Mouse (Mus musculus): ENCODE measurements at regions not wholly inside any gene's neighbourhood (a gene's known extent, or its start where the extent isn't known, plus 50 kb on each side); places are given as distances from the start of the nearest gene placed in this dataset.

DNA sequence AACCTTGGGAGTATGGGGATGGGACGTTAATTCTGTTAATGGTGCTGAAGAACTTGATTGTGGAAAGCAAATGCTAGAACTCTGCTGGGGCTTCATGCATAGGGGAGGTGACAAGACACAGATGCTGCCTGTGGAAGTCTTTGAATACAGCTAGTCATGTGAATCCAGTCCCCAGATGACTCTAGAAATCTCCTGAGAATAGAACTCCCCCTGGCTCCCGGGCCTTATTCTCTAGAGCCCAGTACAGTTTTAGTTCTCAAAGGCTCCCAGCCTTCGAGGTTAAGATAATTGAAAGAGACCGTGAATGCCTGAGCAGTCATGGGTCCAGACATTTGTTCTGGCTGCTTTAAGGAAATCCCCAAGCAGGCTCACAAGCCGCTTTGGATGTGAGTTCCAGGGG lies 499.9 kb upstream of the Vstm2b start:
- no peak for DNase-seq (ENCODE audit: low spot score in 2 of 2)

DNA sequence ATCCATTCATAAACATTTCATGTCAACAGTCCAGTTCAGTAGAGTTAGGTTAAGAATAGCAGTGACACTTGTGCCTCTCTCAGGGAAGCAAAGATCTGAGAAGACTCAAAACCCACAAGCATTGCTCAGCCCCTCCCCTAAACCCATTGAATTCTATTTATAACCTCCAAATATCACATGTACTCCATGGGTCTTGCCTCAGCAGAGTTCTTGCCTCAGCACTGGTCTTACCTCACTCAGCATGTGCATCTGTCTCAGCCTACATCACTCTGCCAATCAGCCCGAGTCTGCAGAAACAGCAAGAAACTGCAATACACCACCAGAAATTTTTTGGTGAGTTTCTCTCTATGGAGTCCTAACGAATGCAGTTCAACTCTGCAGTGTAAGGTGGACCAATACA lies 478.8 kb upstream of the Vstm2b start:
- no peak for DNase-seq (ENCODE audit: low spot score in 2 of 2)

DNA sequence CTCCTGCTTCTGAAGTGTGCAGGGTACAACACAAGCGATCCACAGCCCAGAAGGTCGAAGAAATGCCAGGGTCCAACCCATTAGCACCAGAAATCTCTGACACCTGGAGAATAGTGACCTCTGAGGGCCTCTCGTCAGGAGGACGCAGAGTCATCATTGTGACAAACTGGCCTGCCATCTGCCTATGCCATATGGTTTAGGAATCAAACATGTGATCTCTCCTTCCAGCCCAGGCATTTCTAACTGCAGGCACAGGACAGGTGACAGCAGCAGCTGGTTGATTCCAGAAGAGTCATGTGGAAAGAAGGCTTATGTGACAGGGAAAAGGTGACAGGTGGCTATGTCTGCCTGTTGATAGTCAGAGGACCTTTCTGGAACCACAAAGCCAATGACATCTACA lies 476.0 kb upstream of the Vstm2b start:
- no peak for DNase-seq (ENCODE audit: low spot score in 2 of 2)

DNA sequence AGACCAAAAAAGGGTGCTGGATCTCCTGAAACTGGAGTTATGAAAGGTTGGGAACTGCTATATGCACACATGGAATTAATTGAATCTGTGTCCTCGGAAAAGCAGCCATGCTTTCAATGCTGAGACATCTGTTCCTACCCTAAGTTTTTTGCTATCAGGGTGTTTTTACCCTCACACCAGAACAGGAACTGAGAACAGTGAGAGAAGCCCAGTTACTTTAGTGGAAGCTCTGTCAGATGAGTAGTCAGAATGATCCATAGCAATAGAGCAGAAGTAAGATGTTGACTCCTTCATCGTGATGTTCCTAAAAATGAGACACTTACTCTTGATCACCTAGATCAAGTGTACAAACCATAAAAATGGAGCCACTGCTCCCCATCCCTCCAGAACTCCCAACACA lies 468.7 kb upstream of the Vstm2b start:
- no peak for DNase-seq (ENCODE audit: low spot score in 2 of 2)

DNA sequence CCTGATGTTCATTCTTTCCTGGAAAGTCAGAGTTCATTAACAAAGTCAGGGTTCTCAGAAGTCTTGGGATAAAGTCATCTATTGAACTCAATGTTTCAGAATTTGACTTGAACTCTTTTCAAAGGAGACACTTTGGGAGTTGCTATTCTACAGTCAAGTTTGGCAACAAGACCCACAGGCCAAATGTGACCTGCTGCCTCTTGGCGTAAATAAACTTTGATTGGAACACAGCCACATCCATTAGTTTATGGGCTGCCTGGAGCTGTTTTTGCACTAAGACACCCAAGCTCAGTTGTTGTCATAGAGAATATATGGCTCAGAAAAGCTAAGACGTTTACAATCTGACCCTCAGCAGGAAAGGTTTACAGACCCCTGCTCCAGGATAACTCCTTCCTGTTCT lies 464.2 kb upstream of the Vstm2b start:
- no peak for DNase-seq (ENCODE audit: low spot score in 2 of 2)

DNA sequence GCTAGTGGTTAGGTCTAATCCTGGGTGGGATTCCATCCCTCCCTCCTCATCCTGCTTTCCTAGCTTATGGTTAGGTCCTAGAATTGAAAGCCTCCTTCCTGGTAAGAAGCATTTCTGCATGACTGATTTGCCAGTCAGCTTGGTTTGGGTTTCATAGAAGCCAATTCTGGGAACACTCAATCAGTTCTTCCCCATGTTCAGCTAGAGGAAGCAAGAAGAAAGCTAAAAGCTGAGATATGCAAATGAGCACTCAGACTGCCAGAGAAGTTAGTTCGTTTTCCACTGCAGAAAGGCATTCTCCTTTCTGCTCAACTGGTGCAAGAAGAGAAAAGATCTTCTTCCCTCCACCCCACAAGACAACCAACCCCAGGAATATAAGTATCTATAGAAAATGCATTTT lies 457.0 kb upstream of the Vstm2b start:
- DNase-seq (ENCODE audit: low spot score in 2 of 2), result no peak

DNA sequence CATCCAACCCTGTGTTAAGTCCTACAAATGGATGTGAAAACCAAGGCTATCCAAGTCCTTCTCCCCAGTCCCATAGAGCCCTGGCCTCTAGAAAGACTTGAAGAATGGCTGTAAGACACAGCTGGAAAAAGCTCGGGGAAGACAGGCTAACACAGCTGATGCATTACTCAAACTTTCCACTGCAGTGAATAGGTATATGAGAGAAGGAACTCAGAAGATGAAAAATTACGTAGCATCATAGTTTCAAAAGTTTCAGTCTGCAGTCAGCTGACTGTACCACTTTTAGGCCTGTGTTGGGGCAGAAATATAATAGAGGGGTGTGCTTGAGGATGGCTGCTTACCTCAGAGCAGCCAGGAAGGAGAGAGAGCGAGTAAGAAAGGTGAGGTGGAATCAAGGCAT lies 456.3 kb upstream of the Vstm2b start:
- no peak for DNase-seq (ENCODE audit: low spot score in 2 of 2)

DNA sequence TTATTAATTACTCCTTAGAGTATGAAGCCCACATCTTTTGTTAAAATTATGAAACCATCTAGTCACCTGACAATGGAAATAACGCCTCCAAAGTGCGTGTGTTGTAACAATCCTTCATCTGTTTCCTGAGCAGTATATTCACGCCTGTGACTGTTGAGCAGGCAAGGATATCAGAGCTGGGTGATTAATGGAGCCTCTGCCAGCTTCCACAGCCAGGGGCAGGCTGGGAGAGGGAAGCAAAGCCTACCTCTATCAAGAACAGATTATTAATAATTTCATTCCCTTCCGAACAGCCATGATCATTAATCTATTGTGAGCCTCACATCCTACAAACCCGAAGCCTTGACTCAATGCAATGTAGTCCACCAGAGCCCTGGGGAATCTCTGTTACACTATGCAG lies 431.7 kb upstream of the Vstm2b start:
- no peak for DNase-seq (ENCODE audit: low spot score in 2 of 2)

DNA sequence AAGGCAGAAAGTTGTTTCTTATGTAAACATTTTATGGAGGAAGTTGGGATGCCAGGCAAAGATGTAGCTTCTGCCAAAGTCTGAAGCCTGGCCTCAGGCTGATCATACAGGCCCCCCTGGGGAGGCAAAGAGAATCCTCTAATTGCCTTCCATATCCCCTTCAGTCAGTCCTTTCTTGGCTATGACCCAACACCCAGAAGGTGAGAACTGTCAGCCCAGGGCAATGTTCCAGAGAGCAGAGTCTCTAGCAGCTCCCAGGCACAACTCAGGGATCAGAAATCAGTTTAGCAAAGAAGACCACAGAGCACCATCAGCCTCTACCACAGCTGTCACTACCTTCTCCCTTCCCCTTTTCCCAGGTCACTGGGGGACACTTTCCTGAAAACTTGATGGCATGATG lies 410.9 kb upstream of the Vstm2b start:
- DNase-seq (ENCODE audit: low spot score in 2 of 2), result no peak

DNA sequence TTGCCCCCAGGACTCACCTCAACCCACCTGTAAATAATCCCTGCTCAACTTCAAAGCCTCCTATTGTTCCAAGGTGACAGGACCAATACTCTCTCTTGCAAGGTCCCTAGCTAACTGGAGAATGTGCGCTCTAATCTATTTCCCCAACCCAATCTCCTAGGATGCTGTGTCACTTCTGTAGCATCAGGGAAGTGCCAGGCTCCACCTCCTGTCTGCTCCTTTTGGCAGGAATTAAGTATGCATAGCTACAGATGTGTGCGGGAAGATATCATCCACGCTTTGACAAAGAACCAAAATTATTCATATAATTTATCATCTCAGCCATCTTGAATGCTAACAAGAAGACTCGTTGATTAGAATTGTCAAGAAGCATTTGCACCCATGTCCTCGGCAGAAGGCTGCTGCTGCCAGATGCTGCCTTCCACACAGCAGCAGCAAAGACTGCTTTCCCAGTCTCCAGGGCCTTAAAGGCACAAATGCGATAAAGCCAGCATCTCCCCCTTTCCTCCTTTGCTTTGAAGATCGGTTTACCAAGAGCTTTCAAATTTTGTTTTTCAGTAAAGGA lies 375.3 kb upstream of the Vstm2b start:
- DNase-seq (ENCODE audit: low spot score in 2 of 2), result no peak

DNA sequence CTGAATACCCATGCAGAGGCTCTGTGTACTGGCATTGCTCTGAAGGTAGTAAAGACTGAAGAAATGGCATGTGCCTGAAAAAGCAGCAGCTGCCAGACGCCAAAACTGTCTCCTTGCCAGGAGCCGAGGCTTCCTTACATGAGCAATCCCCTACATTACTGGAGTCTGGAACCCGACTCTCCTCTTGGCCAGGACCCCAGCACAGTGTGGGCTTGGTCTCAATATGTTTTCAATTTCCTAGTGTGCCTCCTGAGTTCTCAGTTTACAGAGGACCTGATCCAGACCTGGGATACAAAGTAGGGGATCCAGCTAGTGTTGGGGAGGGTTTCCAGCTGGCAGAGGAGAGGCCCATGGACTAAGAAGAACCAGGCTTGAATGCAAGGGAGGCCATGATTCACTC lies 361.5 kb upstream of the Vstm2b start:
- peak in 1 of 2 experiments; percentile 34 for DNase-seq (ENCODE audit: low spot score in 2 of 2)

DNA sequence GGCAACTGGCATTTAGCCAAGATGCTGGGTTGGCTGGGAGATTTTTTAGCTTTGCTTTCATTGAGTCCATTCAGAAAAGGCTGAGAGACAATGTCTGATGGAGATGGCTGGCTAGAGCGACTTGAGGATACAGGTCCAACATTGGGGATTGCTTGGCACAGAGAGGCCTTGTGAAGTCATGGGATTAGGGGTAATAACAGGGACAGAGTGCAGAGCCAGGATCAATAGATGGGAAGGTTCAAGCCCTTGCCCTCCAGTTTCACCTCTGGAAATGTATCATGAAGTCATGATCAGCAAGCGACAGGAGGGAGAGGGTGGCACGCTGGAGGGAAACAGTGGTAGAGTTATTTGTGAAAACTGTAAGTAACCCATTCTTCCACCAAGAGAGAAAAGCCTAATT lies 360.5 kb upstream of the Vstm2b start:
- no peak for DNase-seq (ENCODE audit: low spot score in 2 of 2)

DNA sequence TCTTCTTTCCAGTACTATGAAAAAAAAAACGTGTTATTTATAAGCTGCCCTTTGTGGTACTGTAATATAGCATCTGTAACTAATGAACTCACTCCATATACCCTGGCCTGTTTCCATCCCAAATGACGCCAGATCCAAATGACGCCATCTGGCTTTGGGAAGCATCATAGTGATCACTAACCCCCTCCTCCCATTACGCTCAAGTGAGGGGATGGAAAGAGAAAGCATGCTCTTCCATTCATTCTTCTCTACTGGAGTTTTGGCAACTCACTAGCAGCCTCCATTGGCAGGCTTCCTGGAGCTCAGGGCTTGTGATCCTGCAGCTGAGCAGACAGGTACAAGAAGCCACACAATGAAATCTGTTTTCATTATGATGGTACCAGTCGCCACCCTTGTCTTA lies 358.3 kb upstream of the Vstm2b start:
- DNase-seq (ENCODE audit: low spot score in 2 of 2), result peak in 1 of 2 experiments; percentile 7

DNA sequence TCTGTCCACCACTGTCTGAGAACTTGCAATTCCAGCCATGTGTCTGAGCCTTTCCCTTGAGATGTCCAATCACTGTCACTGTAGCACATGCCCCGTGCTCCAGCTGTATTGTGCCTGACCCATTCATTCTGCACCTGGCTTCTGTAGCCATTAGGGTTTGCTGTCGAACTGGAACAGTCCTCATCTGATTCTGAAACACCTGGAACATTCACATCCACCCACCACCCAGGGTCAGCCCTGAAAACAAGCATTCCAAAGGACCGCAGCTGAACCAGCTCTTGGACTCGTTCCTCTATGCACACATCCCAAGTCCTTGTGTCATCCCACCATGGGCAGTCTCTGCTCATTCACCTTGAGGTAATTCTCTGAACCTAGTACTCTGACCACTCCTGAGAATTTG lies 356.8 kb upstream of the Vstm2b start:
- no peak for DNase-seq (ENCODE audit: low spot score in 2 of 2)

DNA sequence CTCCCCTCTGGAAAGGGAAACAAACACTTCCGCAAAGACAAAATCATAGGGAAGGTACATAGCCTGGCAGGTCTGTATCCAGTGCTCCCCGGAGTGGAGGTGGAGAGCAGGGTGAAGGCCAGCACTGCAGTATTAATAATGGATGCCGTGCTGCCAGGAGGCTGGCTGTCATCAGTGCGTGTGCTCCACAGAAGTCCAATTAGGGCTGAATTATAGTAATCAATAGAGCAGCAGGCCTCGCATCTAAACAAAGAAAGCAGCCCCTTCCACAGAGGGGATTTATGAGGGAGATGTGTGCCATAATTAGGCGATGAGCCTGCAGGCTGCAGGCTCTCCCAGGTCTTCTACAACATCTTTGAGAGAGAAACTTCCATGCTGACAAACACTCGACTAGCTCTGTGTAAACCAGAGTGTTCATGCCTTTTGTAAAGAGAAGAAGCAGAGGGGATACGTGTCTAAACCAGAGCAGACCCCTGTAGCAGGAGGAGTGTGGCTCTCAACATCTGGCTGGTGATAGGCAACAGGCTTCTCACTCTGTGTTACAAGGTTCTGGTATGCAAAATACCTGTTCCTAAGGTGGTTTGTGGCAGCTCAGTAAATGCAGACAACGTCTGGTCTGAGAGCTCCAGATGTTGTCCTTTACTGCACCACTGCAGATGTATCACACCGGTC lies 334.5 kb upstream of the Vstm2b start:
- no peak for DNase-seq (ENCODE audit: low spot score in 2 of 2)

DNA sequence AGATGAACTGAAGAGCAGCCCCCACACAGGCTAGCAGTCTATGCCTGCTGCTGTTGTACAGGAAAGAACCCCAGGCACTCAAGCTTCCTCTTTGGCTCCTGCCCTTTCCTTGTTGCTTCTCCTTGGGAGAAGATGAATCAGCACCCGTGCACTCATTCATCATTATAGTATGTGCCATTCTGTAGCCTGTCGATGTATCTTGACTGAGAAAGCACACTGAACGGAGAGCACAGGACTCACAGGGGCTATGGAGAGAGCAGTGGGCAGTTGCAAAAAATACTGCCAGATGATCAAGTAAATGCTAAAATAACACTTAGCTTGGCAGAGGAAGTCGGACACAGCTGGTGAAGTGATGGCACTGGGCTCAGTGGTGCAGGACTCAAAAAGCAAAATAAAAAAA lies 322.2 kb upstream of the Vstm2b start:
- no peak for DNase-seq (ENCODE audit: low spot score in 2 of 2)

DNA sequence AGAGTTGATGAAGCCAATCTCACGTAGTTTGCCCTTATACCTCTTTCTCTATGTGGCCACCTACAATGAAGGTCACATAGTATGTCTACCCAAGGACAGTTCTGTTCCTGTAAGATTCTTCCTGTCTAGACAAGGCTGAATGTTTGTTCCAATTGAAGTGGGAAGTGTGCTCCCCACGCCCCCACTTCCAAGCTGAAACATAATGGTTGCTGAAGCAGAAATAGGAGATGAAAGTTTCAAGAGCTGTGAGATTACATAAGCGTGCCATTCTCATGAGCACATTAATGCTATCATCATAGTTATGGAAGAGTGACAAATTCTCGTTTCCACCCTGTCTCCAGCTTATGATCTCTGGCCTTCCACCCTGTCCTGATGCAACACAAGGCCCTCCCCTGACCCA lies 320.8 kb upstream of the Vstm2b start:
- no peak for DNase-seq (ENCODE audit: low spot score in 2 of 2)

DNA sequence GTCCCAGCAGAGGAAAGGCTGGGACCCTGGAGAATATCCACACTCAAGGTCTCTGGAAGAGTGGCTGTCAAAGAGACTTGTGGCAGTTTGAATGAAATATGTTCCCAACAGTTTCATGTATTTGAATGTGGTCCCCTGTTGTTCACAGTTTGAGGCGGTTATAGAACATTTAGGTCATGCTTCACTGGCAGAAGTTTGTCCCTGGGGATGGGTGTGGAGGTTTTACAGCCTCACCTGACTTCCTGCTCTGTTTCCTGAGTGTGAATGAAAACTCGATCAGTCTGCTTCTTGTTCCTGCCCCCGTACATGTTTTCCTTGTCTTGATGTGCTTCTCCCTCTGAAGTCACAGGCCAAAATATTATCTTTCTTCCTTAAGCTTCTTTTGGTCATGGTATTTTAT lies 277.4 kb upstream of the Vstm2b start:
- no peak for DNase-seq (ENCODE audit: low spot score in 2 of 2)

DNA sequence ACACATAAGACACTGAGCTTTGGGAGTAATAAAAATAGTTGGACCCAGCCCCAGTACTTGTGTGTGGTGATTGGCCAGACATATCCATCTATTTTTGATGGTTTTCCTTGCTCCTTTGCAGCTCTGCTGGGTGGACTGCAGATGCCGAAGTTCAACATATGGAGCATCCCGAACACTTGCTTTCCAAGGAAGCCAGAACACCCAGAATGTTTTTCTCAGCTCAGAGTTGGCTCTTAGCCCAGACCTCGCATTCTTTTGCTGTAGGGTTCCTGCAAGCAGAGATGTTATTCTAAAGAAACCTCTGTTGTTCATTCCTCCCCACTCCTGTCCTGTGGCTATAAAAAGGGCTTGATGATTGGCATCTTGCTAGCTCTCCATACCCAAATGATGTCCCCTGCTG lies 275.3 kb upstream of the Vstm2b start:
- DNase-seq (ENCODE audit: low spot score in 2 of 2), result peak; percentile 60 to 74

DNA sequence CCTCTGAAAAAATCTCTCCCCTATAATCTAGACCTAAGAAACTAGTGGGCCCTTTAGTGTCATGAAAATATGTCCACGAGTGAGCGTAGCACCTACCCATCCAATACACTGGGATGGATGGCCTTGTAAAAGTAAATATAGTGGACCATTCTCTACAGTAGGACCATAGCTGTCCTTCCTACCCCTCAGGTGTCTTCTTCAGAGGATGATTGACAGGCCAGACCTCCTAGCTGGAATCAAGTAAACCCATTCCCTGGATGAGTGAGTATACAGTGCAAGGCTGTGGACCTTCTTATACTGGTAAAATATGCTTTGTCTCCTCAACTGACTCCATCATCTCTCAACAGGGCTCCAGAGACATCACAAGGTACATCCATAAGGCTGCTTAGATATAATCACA lies 274.8 kb upstream of the Vstm2b start:
- DNase-seq (ENCODE audit: low spot score in 2 of 2), result no peak

DNA sequence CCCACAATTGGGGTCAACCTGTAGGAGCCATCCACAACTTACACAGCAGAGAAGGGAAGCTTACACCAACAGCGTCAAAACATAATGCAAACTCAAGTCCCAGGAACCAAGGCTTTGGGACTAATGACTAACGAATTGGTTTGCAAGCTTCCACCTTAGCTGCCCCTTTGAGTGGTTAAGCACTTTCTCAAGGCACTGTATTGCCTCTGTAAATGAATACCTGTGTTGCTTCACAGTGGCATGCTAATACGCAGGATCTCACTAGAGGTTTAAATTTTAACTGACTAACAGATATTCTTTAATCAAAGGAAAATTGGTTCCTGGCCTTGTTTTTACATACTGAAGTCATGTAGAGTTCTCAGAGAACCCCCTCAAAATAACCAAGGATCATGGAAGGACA lies 261.8 kb upstream of the Vstm2b start:
- no peak for DNase-seq (ENCODE audit: low spot score in 2 of 2)

DNA sequence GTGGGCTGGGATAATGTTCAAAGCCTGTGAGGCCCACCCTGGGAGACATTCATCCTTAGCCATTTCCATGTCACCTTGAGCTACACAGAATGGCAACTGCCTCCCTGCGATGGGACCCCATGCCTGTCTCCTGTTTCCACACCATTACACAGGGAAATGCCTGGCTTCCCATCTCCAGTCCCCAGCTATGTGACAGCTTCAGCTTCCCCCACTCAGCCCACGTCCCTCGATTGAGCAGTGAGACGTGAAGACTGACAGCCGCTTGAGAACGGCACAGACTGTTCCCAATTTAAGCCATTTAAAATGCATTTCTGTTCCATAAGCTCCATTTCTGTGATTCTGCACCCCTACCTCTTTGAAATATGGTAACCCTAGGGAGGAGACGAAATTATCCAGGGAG lies 243.1 kb upstream of the Vstm2b start:
- DNase-seq (ENCODE audit: low spot score in 2 of 2), result peak; percentile 63 to 70

DNA sequence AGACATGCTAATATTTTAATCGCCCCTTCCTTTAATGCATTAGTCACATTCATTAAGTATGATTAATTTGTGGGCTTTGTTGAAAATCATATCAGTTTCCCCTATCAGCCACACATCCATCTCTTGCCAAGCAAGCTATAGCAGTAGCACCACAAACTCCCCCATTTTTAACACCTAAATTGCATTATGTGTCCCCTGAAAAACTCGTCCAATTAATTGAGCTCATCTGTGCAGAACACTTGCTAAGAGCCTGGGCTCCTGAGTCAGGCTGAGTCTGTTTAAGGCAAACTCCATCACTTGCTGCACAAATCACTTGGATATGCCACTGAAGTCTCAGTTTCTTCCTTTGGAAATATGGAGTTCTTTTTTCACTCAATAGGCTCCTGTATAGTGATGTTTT lies 242.7 kb upstream of the Vstm2b start:
- peak in 1 of 2 experiments; percentile 27 for DNase-seq (ENCODE audit: low spot score in 2 of 2)

DNA sequence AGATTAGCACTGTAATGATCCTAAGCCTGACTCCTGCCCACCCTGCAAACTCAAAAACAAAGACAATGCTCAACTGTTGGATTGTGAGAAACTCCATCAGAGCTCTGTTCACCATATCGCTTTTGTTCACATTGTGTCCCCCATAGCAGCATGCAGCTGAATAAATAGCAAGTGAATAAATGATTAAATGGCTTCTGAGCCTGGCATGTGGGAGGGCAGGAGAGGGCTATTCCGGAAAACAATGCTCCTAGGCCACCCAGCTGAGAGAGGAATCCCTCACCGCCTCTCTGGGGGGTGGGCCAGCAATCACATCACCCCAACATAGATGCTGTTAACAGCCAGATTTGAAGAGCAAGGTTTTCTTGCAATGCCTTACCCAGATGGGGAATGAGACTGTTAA lies 238.5 kb upstream of the Vstm2b start:
- no peak for DNase-seq (ENCODE audit: low spot score in 2 of 2)
